Mouse (Mus musculus) heart, postnatal 25 days (tissue): ENCODE results near the gene Arpp21. TPM values are rescaled to one million over a fixed set of nuclear protein-coding genes. Genes with fewer than 3 reads are reported as not detected.

Experiments used
- DNase-seq: peaks from one replicate; pipeline ENCODE4 v3.0.0; 2022; ENCODE audit warnings: low spot score
- intact Hi-C: fragments of 180-260 bp; cut with DNase I; formaldehyde crosslinking; loops from one replicate; pipeline ENCODE4 v1.15.1; 2025
- total RNA-seq, 2 experiments: library from RNA; stranded (reverse); gene quantifications; 2 replicates each; pipeline ENCODE4 v1.2.3; 2021

Gene Arpp21
- total RNA-seq, 2 experiments from 2014 or later: 1.6 to 2.1 TPM

DNA sequence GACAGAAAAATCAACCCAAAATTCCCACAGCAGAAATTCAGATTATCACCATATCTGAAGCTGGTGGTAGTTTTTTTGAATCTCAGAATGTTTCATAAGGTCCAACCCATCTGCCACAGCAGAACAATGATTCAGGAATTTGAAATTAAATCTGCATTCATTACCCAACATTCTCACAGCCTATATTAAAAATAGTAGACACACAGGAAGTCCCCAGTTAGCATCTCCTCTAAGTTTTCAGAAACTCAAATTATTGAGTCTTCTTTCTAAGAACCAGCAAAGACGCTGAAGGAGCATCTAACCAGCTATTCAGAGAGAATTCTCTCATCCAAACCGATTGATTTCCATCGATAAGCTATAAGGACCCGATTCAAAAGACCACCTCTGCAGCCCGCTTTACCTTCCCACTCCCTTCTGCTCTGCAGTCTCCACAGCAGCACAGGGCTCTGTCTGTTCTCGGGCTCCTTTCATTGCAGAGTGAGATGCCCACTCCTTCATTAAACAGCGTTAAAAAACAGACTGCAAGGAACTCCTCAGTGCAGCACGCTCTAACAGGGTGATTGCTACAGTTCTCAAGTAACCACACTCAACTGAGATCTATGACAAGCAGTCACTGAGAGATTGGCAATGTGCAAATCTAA lies 3.7 kb downstream of the Arpp21 start:
- intact Hi-C loops: no loop called here
- DNase-seq: no peak

GRCm38 (mm10) chr9:112231383-112231782 lies 4.4 kb downstream of the Arpp21 start:
- intact Hi-C loops: no loop called here

DNA sequence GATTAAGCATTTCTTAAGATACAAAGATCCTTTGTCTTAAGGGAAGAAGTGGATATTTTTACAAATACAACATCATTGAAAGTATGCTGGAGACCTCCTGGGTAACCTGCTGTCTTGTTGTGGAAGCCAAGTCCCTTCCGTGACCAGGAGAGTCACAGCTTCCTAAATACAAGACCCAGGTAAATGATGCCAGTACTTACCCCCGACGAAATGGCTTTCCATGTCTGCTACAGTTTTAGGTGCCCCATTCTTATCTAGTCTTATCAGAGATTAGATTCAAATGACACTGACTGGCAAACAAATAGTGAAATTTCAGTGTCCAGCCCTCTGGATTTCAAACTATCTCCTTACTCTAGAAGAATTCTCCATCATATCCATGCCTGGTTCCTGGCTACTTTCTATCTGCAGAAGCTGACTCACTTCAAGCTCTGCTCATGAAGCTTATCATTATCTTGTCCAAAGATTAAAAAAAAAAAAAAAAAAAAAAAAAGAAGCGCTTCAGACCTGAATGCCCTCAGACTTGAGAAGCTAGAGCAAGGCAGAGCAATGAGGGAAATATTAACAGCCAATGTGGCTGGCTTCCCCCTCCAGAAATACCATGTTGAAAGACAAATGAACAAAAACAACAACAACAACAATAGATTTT lies 4.9 kb downstream of the Arpp21 start:
- intact Hi-C loops: no loop called here
- no peak for DNase-seq

More at GRCm38 (mm10) chr9:112231383-112231782, 4.4 kb downstream of the Arpp21 start:
- DNase-seq: no peak

- intact Hi-C loops: no loop called here
- DNase-seq: no peak
Observed at GRCm38 (mm10) chr9:112228470-112228869, 7.3 kb downstream of the Arpp21 start.

GRCm38 (mm10) chr9:112227174-112227573 lies 8.6 kb downstream of the Arpp21 start:
- no peak for DNase-seq

DNA sequence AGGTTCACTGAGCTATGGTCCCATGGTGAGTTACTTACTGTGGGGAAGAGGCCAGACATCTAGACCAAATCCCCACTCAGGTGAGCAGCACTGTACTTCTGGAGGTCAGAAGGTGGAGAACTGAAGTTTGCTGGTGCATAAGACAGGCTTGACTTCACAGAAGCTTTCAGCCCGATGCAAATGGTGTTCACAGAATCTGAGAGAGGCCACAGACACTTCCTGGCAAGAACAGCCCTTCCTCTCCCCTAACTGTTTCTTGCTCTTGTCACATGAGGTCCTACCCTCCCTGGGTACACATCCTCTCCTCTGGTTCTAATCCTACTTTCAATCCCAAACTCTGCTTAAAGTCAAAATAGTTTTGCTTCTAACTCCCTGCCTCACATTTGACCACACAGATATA lies 9.2 kb downstream of the Arpp21 start:
- intact Hi-C loops: no loop called here
- no peak for DNase-seq

More at GRCm38 (mm10) chr9:112227174-112227573, 8.6 kb downstream of the Arpp21 start:
- intact Hi-C loops: no loop called here

GRCm38 (mm10) chr9:112225046-112225445 lies 10.7 kb downstream of the Arpp21 start:
- intact Hi-C loops: no loop called here
- DNase-seq: no peak

DNA sequence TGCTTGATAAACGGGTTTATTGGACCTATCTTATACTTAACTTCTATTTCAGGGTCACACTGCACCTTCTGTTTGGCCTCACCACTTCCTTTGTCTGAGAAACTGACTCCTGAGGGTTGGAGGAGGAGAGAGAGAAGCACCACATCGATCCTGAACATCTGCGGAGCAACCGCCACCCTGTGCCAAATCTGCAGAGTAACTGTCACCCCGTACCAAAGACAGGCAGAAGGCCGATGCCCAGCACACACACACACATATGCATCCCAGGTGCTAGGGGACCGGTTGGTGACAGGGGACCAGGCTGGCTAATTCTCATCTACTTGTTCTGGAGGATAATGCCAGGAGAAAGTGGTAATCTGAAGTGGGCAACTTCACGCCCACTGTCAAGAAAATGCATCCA lies 16.4 kb downstream of the Arpp21 start:
- intact Hi-C loops: no loop called here

DNA sequence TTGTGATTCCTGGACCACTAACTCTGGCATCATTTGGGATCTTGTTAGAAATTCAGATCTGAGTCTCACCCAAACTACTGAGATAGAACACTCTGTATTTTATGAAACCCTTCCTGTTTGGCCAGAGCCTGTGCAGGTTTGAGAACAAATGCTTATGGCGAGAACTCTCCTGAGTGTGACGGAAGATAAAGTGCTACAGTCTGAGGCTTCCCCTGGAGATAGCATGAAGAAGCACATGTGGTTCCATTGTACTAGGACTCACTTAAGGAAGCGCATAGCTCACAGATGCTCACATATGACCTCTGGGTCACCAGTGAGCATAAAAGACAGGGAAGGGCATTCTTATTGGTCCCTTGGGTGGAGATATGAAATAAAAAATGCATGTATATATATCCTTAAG lies 17.5 kb downstream of the Arpp21 start:
- intact Hi-C loops: no loop called here
- no peak for DNase-seq

More for the DNA sequence above, 16.4 kb downstream of the Arpp21 start:
- DNase-seq: no peak

DNA sequence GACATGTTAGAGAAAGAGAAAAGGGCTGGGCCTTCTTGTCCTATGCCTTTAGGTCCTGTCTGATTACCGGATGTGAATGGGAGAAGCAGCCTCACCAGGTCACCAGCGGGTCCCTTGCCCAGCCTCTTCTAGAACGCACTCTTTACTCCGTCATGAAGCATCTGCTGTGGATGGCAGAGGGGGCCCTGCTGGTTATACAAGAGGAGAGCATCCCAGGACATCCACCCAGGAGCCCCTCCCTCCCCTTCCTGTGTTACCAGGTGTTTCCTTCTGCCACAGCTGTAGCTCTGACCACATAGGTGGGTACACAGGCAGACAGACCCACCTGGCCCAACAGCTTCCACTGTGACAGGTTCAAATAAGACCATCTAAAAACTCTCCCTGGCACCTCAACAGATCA lies 18.6 kb downstream of the Arpp21 start:
- intact Hi-C loops: no loop called here
- no peak for DNase-seq

GRCm38 (mm10) chr9:112215030-112215806 lies 20.5 kb downstream of the Arpp21 start:
- intact Hi-C loops: no loop called here
- no peak for DNase-seq

GRCm38 (mm10) chr9:112213411-112214255 lies 22.1 kb downstream of the Arpp21 start:
- no peak for DNase-seq
- intact Hi-C loops: no loop called here

DNA sequence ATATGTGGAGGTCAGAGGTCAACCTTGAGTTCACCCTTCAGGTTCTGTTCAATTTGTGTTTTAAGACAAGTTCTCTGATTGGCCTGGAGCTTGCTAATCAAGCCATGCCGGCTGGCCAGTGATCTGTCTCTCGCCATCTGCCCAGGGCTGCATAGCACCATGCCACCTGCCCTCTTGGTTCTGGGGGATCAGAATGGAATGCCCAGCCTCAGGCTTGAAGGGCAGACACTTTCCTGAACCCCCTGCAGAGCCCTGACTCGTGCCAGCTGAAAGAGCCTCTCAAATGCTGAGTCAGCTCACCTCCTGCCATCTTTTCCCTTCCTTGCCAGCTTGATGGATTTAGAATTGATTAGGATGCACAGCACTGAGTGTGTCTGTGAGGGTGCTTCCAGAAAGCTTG lies 25.9 kb downstream of the Arpp21 start:
- intact Hi-C loops: no loop called here
- DNase-seq: no peak

DNA sequence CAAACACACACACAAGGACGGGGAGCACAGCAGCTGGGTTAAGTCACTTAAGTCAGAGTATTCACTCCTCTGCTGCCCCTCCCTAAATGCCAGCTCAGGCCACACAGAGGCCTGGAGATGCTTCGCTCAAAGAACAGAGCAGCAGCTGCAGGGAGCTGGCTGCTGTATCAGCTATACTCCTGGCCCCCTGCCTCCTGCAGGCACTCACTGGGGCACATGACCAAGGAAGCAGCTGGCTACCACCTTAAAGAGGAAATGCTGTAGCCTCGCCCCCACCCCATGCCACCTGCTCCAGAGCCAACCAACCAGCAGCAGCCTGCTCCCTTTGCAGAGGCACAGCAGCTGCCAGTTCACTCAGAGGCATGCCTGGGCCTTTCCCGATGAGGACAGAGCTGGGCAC lies 28.0 kb downstream of the Arpp21 start:
- no peak for DNase-seq
- intact Hi-C loops: no loop called here

- no peak for DNase-seq
- intact Hi-C loops: no loop called here
Observed at GRCm38 (mm10) chr9:112198296-112198695, 37.4 kb downstream of the Arpp21 start.

GRCm38 (mm10) chr9:112194049-112194448 lies 41.7 kb downstream of the Arpp21 start:
- no peak for DNase-seq
- intact Hi-C loops: no loop called here

DNA sequence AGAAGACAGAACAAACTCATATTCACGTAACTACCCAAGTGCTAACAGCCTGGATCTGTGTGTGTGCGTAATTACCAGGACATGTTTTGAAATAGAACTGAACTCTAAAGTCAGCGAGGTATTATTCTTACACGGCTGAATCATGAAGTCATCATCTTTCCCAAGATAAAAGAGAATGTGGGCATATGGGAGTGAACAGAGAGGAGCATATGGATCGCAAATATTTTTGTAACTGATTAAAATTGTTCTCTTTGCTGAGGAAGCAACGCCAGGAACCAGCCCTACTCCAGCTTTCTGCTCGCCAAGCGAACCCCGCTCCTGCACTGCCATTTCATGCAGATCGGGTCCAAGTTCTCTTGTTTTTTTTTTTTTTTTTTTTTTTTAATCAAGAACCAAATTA lies 46.3 kb downstream of the Arpp21 start:
- intact Hi-C loops: no loop called here
- no peak for DNase-seq

GRCm38 (mm10) chr9:112188358-112188893 lies 47.3 kb downstream of the Arpp21 start:
- intact Hi-C loops: no loop called here

GRCm38 (mm10) chr9:112187667-112188066 lies 48.1 kb downstream of the Arpp21 start:
- DNase-seq: no peak
- intact Hi-C loops: no loop called here

More at GRCm38 (mm10) chr9:112188358-112188893, 47.3 kb downstream of the Arpp21 start:
- DNase-seq: no peak
